Mouse (Mus musculus): Measurements from ENCODE around the gene Ctsll3. TPM values are rescaled to one million over a fixed set of nuclear protein-coding genes. Genes with fewer than 3 reads are reported as not detected.

Gene Ctsll3
- total RNA-seq (2017), result not detected in 2 replicates

DNA sequence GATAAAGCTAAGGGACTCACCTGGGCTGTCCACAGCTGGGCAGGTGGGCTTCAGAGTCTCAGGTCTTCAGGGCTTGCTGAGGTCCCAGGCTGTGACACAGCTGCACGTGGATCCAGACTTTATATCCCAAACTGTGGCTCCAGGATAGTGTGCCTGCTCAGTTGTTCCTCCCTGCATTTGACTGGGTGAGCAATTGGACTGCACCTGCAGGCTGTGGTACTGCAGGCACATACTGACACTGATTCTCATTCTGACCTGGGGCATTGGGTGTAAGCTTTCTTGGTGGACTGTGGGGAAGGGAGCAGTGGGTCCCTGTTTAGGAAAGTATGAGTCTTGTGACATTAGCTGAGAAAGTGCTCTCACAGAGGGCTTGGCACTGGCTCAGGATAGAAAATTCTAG lies at the start of gene Ctsll3:
Gene Ctsll3, minus strand, starts transcription at position 101 of the 400 bp plus-strand sequence.
- ATAC-seq (replicated peaks; ENCODE audit: low read depth, poor library complexity, severe bottlenecking), result no peak

- ATAC-seq (replicated peaks; ENCODE audit: low read depth, poor library complexity, severe bottlenecking), result peak; percentile 69
Measured at GRCm38 (mm10) chr13:60848241-60849120, 45.8 kb upstream of the Ctsll3 start.

DNA sequence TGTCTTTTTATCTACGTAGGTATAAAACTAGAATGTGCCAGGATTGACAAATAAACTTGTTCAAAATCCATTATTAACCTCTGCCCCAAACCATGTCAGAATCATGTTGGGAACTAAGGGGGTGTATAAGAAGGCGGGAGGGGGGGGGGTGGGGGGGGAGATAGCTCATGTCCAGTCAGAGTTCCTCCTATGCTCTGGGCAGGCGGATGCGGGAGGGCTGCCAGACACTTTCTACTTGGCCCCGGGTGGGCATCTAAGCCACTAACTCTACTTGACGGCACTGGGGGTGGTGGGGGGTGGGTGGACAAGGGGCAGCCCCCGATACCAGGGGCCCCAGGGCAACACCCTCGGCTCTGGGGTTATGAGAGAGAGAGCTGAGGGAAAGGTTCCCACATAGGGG lies 40.5 kb upstream of the Ctsll3 start:
- no peak for ATAC-seq (replicated peaks; ENCODE audit: low read depth, poor library complexity, severe bottlenecking)

- ATAC-seq (replicated peaks; ENCODE audit: low read depth, poor library complexity, severe bottlenecking), result no peak
Measured at GRCm38 (mm10) chr13:60842703-60843102, 40.1 kb upstream of the Ctsll3 start.

DNA sequence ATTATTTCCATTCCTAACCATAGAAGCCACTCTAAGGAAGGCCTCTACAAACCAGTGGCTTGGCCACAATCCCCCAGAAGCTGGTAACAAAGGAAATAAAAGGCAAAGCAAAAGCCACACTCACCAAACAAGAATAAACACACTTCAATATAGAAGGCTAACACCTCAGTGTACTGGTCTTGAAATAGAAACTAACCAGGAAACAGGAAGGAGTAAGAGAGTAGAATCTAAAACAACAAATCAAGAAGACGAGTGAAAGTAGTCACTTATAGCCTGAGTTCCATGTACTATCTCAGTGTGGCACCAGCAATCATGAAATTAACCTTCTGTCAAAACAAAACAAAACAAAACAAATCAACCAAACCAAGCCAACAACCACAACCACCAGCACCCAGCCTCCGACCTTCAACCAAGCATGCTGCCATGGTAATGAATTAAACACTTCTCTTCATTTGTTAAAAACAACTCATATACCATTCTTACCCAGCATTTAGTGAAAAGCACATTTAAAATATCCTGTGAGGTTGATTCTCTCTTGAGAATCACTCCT lies 36.8 kb upstream of the Ctsll3 start:
- ATAC-seq (replicated peaks; ENCODE audit: low read depth, poor library complexity, severe bottlenecking), result no peak

DNA sequence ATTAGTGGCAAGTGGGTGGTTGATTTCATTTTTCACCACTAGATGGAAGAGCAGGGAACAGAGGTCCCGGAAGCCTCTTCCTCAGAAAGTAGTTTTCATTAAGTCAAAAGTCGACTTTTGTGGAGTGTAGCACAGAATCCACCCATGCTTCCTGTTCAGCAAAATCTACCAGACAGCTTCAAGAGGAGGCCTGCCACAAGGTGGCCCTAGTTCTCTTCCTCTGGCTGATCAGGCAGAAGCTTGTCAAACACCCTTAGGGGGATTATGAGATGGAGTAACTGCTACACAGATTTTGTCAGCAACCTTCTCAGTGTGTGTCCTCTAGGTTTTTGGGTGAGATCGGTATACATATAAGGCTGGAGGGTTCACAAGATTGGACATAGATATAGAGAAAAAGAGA lies 23.4 kb upstream of the Ctsll3 start:
- peak; percentile 94 for ATAC-seq (replicated peaks; ENCODE audit: low read depth, poor library complexity, severe bottlenecking)

DNA sequence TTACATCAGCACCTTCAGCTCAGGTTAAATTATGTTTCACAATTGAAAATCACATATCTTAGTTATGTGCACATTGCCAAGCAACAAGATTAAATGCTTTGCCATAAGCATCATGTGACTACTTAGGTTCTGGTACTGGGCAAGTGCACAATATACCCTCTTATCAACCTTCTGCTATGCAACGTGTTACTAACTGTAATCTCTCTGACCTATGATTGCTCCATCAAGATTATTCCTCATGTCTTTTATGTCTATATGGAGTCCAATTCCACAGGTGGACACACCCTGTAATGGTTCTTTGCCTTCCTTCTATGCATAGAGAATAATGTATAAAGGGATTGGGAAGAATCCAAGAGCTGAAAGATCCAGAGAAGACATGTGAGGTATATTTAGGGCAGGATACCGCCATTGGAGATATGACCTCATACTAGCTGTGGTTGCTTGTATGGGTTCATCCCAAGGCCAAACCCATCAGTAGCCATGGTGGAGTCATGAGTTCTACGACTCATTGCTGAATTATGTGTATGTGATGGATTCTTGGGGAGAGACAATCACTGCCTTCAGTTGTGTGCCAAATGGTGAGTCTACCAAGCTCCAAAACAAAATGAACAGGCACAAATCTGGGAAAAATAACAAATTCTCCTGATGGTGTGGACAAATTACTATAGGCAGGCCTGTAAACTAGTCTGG lies 18.0 kb upstream of the Ctsll3 start:
- ATAC-seq (replicated peaks; ENCODE audit: low read depth, poor library complexity, severe bottlenecking), result no peak

GRCm38 (mm10) chr13:60819469-60819868 lies 16.8 kb upstream of the Ctsll3 start:
- ATAC-seq (replicated peaks; ENCODE audit: low read depth, poor library complexity, severe bottlenecking), result peak; percentile 99

GRCm38 (mm10) chr13:60813722-60814121 lies 11.1 kb upstream of the Ctsll3 start:
- no peak for ATAC-seq (replicated peaks; ENCODE audit: low read depth, poor library complexity, severe bottlenecking)

GRCm38 (mm10) chr13:60812768-60813167 lies 10.1 kb upstream of the Ctsll3 start:
- no peak for ATAC-seq (replicated peaks; ENCODE audit: low read depth, poor library complexity, severe bottlenecking)

DNA sequence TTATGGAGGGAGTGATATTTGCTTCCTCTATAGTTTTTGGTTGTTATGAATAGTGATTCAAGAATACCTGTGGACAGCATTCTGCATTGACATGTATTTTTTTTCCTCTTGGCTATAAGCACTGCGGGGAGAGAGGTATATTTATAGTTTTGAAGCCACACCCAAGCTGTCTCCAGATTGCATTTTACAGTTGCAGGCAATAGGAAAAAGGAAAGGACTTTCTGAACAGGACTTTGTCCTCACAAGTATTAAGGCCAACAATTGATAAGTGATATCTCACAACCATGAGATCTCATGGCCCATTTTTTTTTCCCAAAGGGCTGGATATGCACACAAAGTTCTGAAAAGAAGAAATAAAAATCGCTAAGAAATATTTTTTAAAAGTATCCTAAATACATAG lies 7.0 kb upstream of the Ctsll3 start:
- no peak for ATAC-seq (replicated peaks; ENCODE audit: low read depth, poor library complexity, severe bottlenecking)

- ATAC-seq (replicated peaks; ENCODE audit: low read depth, poor library complexity, severe bottlenecking), result no peak
Measured at GRCm38 (mm10) chr13:60789466-60789865, 13.2 kb downstream of the Ctsll3 start.

GRCm38 (mm10) chr13:60786264-60786663 lies 16.4 kb downstream of the Ctsll3 start, which contains the start of gene BC051665:
BC051665 (minus strand) TSS chr13:60786364.
- ATAC-seq (replicated peaks; ENCODE audit: low read depth, poor library complexity, severe bottlenecking), result no peak

DNA sequence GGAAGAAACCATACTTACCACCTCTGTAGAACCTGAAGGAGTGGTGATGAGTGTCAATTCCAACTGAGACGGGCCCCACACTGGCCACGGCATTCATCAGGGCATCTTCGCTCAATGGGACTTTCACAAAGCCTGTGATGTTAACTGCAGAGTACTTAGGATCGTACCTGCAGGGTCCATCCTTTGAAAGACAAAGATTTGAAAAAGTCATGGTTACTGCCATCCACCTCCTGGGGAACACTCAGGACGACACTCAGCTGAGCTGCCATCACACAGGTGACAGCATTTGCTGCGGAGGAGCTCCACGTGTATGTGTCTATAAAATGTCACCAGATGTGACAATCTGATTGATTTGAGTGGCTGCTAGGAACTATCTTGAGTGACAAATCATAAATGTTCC lies 19.3 kb downstream of the Ctsll3 start:
- no peak for ATAC-seq (replicated peaks; ENCODE audit: low read depth, poor library complexity, severe bottlenecking)

DNA sequence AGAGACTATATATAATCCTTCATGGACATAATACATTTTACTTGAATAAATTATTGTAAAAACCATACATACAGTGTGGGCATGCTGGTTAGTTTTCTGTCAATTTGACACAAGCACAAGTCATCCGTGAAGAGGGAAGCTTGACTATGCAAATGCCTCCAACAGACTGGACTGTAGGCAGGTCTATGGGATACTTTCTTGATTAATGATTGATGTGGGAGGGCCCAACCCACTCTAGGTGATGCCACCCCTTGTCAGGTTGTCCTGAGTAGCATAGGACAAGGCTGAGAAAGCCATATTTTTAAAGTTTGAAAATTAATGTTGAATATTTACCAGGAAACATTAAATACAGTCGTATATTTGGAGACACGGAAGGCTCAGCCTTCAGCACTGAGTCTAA lies 22.1 kb downstream of the Ctsll3 start:
- ATAC-seq (replicated peaks; ENCODE audit: low read depth, poor library complexity, severe bottlenecking), result no peak

GRCm38 (mm10) chr13:60761161-60761560 lies 41.5 kb downstream of the Ctsll3 start:
- no peak for ATAC-seq (replicated peaks; ENCODE audit: low read depth, poor library complexity, severe bottlenecking)

- no peak for ATAC-seq (replicated peaks; ENCODE audit: low read depth, poor library complexity, severe bottlenecking)
Measured at GRCm38 (mm10) chr13:60760392-60760791, 42.3 kb downstream of the Ctsll3 start.

DNA sequence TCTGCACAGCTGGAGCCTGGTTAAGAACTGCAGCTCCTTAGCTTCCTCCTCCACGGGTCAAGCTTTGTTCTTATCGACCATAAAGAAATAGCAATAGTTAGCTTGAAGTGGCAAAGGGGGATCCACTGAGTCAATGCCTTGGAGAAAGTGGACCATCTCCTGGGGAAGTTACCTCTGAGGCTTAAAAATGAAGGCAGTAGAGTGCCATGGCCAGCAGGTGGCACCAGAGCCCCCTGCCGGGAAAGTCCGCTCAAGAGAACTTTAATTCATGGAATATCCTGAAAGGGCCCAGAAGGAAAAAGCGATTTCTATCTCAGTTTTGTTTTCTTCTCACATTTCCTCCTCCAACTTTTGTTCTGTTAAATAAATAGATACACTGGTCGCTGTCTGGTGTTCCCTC lies 43.5 kb downstream of the Ctsll3 start:
- peak; percentile 77 for ATAC-seq (replicated peaks; ENCODE audit: low read depth, poor library complexity, severe bottlenecking)

- ATAC-seq (replicated peaks; ENCODE audit: low read depth, poor library complexity, severe bottlenecking), result no peak
Measured at GRCm38 (mm10) chr13:60757292-60757691, 45.4 kb downstream of the Ctsll3 start.

GRCm38 (mm10) chr13:60755251-60755650 lies 47.4 kb downstream of the Ctsll3 start:
- no peak for ATAC-seq (replicated peaks; ENCODE audit: low read depth, poor library complexity, severe bottlenecking)

- no peak for ATAC-seq (replicated peaks; ENCODE audit: low read depth, poor library complexity, severe bottlenecking)
Measured at GRCm38 (mm10) chr13:60753216-60753615, 49.4 kb downstream of the Ctsll3 start.
